Mouse (Mus musculus) mature B cell (primary cell): ENCODE results near the gene Rbm8a.

Experiments used
- in situ Hi-C: fragments of 300-500 bp; cut with MboI; formaldehyde crosslinking; loops from 2 replicates; pipeline ENCODE4 v1.14.3; 2019

The Rbm8a gene

DNA sequence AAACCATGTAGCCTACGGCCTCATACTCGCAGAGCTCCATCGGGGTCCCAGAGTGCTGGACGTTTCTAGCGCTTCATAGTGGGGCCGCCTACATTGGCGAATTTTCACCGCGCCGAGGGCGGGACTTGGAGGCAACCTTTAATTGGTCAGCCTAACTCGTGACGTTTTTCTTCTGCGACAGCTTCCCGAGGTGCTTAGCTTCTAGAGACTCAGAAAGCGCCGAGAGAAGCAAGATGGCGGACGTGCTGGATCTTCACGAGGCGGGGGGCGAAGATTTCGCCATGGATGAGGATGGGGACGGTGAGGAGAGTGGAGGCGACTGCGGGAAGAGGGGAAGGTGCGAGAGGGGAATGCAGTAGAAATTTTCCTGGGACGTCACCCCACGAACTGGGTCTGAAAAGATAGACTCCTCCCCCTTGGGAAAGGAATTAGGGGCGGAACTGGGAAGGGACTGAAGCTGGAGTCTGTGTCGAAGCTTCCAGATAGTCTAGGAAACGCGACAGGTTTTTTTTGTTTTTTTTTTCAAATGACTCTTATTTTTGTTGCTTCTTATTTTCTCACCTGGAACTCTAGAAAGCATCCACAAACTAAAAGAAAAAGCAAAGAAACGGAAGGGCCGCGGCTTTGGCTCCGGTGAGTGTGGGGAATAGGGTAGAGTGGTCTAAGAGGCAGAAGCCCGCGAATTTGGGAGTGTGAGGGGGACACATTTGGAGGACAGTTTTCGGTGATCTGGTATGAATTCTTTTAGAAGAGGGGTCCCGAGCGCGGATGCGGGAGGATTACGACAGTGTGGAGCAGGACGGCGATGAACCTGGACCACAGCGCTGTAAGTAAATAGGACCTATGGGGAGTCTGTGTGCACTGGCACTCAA lies at the start of gene Rbm8a:
Gene Rbm8a (plus strand): TSS at position 205 of the 872 bp plus-strand sequence.
- in situ Hi-C loops: loop anchor here (5.0 kb wide), 1 partner anchor 83 kb away; no protein-coding TSS in a partner anchor

DNA sequence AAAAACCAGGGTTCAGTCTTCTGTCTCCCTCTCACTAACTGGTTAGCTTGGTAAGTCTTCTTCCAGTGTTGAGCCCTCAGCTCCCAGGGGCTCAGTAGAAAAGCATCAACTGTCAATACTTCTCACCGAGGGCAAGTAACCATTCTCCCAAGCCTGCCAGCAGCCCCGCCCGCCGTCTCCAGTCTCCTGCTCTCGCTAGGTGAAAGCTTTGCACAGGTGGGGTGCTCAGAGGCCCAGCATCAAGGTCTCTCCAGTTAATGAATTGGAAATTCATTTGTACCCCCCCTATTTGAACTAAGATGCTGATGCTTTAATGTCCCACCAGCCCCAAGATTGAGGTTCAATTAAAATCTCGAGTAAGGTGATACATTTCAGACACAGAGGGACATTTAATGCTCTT lies 48.6 kb upstream of the Rbm8a start:
- in situ Hi-C loops: loop anchor here (5.0 kb wide), 1 partner anchor 39 kb away; no protein-coding TSS in a partner anchor

DNA sequence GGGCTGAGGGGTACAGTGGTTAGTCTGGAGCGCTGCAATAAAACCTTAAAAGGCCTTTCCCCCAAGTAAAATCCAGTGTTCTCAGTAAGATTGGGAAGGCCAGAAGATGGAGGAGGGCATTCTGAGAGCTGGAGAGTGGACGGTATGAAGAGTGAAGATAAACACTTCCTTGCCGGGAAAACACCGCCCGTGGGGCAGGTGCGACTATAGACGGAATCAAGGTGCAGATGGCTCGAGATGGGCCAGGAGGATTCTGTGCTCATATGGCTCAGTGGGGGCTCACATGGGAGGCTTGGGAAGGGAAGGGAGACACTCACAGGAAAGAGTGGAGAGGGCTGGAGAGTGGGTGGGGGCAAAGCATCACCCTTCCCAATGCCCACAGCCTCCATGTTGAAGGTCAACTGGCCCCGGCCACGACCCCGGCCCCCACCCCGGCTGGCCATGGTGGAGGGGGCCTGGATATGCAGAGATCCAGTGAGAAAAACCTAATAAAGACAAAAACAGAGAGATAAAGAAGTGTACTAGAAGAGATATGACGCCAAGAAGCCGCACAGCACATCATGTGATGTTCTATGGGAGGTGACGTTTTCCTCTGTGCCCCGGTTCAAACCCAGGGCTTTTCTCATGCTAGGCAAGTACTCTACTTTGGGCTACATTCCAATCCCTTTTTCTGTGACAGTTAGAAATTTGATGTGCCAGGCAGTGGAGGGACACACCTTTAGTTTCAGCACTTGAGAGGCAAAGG lies 47.8 kb upstream of the Rbm8a start:
- in situ Hi-C loops: loop anchor here (5.0 kb wide), 1 partner anchor 40 kb away; no protein-coding TSS in a partner anchor

DNA sequence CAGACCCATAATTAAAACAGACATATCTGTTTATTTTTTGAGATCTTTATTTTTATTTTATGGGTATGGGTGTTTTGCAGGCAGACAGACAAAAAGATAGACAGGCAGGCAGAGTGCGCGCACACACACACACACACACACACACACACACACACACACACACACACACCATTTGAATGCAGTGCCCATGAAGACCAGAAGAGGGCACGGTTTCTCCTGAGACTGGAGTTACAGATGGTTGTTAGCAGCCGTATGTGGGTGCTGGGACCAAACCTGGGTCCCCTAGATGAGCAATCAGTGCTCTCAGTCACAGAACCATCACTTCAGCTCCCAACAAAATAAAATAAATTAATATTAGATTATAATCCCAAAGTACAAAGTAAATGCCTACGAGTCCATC lies 46.3 kb upstream of the Rbm8a start:
- in situ Hi-C loops: loop anchor here (5.0 kb wide), 1 partner anchor 41 kb away; no protein-coding TSS in a partner anchor

DNA sequence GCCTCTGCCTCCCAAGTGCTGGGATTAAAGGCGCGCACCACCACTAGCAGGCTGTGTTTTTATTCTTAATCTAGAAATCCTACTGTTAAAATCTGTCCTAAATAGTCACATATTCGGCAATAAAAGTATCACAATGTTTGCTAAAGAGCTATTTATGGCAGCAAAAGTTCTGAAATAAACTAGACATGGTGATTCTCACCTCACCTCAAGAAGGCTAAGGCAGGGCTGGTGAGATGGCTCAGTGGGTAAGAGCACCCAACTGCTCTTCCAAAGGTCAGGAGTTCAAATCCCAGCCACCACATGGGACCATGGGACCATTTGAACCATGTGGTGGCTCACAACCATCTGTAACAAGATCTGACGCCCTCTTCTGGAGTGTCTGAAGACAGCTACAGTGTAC lies 39.1 kb upstream of the Rbm8a start:
- in situ Hi-C loops: no loop called here

DNA sequence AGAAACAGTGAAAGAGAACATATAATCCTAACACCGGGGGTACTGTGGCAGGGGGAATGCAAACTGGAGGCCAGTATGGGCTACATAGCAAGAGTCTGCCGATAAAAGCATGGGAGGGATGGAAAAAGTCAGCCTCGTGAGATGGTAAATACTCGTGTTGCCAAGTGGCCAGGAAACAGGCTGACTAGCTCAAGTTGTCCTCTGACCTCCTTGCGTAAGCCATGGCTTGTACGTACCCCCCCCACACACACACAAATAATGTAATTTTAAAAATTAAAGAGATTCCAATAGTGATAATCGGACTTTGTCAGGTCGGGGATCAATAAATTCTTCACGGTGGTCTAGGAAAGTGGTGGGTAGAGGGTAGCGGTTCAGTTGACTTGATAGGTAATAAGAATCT lies 36.4 kb upstream of the Rbm8a start:
- in situ Hi-C loops: no loop called here

DNA sequence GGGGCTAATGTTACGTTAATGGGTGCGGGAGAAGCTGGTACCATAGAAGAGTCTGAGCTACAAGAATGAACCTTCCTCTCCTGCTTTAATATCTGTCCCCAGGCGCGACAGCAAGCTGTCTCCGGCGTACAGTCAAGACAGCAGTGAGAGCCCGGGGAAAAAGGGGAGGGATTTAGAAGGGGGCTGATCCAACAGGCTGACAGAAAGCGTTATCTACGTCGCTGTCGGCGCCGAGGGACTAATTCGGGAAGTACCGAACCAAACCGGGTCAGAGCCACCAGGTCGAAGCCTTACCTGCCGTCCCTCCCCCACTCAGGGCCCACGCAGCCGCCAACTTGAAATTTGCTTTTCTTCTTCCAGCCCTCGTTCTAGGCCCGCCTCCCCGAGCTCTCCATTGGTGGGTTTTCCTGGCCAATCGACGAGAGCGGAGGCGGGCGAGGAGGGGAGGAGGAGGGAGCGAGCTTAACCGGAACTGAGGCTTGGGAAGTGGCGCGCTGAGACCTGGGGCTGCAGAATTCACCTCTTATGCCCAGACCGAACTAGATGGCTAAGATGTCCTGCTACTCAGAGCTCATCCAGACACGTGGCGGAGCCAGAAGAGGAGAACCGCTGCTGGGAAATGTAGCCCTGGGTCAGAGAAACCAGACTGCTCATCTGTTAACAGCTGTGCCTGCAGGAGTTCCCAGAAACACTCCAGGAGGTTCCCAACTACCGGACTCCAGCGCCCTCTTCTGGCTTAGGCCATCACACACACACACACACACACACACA lies 35.8 kb upstream of the Rbm8a start, which contains the start of gene Polr3gl:
Gene Polr3gl (minus strand): TSS at position 392 of the 771 bp plus-strand sequence.
- in situ Hi-C loops: no loop called here

DNA sequence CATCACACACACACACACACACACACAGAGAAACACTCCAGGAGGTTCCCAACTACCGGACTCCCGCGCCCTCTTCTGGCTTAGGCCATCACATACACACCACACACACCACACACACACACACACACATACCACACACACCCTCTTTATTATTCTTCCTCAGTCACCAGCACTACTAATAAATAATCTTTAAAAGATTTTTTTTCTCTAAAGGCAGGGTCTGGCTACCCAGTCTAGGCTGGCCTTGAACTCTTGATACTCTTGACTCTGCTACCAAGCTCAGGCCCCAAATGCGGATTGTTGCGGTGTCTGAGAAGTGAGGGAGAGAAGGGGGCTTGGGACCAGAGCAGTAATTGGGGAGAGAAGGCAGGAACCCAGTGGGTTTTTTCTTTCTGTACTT lies 34.9 kb upstream of the Rbm8a start:
- in situ Hi-C loops: no loop called here

DNA sequence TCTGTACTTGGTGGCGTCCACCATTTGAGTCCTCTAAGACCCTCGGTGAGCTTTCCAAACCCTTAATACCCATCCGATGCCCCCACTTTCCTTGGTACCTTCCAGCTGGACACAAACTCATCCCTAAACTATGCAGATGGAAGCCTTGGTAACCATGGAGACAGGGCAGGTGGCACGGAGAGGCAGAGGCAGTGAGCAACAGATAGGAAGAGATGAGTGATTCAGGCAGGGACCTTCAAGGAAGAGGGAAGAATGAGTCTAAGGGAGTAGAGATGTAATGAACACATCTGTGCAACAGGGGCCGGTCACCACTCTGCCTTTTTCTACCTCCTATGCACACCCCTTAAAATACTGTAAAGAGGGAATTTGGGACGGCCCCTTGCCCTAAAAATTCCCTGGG lies 34.1 kb upstream of the Rbm8a start:
- in situ Hi-C loops: no loop called here

DNA sequence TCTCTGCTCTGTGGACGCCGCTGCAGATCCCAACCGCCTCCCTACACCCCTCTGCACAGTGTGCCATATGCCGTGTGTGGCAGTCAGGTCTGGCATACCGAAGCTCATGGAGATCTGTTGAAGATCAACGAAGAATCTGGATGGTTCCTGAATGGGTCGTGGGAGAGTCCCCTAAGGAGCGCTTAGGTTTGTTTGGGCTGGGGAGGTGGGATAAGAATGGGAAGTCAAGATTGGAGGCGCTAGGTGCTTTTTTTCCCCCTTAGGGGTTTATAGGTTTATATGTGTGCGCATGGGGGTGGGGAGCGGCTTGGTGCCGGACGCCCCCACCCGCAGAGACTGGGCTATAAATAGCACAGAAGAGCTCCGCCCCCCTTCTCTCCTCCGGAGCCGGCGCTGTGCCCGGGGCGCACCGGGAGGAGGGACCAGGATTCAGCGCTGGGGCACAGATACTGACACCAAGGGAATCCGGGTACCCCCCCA lies 33.5 kb upstream of the Rbm8a start, which contains the start of gene Ankrd34a:
Gene Ankrd34a (plus strand): TSS at position 409 of the 480 bp plus-strand sequence.
- in situ Hi-C loops: no loop called here

DNA sequence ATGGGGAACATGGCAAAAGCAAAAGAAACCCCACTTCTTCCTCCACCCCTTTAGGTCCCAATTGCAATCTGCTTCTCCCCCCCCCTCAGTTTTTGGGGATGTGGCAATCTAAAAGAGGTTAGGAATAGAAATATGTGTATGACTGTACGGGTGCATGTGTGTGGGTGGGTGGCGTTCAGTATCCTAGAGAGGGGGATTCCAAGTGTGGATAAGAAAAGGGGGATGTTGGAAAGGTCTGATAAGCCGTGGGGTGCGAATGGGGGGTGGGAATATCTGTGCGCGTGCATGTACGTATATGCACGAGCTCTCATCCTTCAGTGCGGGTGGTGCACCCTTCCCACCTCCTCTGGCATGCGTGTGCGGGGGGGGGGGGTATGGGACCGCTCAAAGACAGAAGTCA lies 32.9 kb upstream of the Rbm8a start:
- in situ Hi-C loops: no loop called here

DNA sequence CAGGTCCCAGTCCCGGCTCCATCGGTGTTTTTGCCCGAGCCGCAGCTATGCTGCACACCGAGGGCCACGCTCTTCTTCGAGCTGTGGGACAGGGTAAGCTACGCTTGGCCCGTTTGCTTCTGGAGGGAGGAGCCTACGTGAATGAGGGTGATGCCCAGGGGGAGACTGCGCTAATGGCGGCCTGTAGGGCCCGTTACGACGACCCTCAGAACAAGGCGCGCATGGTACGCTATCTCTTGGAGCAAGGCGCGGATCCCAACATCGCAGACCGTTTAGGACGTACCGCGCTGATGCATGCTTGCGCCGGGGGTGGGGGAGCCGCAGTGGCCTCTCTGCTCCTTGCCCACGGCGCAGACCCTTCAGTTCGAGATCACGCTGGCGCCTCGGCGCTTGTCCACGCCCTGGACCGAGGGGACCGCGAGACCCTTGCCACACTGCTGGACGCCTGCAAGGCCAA lies 32.3 kb upstream of the Rbm8a start:
- in situ Hi-C loops: no loop called here

DNA sequence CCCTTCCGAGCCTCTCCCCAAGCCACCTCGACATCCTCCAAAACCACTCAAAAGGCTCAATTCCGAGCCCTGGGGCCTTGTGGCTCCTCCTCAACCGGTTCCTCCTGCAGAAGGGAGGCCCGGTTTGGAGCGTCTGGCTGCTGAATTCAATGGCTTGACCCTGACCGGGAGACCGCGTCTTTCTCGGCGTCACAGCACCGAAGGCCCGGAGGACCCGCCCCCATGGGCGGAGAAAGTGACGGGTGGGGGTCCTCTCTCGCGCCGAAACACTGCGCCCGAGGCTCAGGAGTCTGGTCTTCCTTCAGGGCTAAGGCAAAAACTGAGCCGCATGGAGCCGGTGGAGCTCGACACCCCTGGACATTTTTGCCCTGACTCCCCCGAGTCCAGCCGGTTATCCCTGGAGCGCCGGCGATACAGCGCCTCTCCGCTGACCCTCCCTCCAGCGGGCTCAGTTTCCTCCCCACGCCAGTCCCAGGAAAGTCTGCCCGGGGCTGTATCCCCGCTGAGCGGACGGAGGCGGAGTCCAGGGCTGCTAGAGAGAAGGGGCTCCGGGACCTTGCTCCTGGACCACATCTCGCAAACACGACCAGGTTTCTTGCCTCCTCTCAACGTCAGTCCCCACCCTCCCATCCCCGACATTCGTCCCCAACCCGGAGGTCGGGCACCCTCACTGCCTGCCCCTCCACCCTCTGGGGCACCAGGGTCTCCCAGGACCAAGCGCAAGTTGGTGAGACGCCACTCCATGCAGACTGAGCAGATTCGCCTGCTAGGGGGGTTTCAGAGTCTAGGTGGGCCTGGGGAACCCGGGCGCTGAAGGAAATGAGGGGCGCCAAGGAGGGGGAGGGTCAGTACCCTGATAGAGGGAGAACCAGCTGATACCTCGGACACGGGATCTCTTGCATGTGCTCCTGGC lies 31.3 kb upstream of the Rbm8a start:
- in situ Hi-C loops: no loop called here

DNA sequence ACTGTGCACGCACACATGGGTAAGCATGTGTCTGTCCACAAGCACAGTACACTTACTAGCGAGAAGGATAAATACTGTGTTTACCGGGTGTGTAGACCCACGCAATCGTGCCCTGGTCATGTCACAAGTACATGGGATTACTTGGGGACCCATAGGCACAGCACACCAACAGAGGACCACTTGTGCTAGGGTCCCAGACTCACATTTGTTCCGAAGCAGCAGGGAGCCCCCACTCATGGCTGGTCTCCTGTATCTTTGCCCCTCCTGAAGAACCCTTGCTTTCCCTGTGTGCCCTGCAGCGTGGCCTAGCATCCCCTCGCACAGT lies 30.7 kb upstream of the Rbm8a start:
- in situ Hi-C loops: no loop called here

DNA sequence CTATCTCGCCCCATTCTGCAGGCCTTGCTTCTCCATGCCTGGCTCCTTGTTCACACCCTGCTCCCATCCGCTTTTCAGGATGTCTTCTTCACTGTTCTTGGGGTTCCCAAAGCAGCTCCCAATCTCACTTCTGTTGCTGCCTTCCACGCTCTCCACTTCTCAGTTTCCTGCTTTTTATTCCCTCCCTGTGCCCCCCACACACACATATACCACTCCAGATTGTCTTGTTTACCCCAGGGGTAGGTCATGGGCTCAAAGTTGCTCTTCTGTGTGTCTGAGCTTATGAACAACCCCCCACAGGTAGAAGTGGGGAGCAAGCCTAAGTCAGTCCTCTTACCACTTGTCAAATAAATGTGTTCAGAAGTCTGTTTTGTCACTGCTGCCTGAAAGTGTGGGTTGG lies 30.3 kb upstream of the Rbm8a start:
- in situ Hi-C loops: no loop called here

DNA sequence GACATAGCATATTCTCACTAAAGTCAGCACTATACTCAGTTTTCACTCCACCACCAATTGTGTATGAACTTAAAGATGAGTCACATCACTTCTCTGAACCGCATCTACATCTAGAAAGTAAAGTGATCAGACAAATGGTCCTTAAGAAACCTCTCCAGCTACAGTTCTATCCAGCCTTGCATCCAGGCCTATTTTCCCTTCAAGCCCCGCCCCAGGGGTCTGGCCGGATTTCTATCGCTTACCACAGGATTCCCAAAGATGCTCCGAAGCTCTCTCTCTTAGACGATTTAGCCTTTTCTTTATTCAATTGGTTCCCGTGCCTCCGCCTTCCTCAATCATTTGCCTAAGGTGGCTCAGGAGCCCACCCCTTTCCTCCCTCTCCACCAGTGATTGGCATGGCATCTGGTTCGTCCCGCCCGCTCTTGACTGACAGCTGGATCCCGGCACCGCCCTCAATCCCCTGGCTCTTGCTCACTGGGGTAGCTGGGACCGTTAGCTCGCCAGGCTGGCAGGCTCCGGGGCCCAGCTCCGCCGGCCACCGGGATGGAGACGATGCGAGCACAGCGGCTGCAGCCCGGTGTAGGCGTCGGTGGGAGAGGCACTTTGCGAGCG lies 29.0 kb upstream of the Rbm8a start, which contains the start of gene Lix1l:
Gene Lix1l (plus strand): TSS at position 511 of the 612 bp plus-strand sequence.
- in situ Hi-C loops: no loop called here

DNA sequence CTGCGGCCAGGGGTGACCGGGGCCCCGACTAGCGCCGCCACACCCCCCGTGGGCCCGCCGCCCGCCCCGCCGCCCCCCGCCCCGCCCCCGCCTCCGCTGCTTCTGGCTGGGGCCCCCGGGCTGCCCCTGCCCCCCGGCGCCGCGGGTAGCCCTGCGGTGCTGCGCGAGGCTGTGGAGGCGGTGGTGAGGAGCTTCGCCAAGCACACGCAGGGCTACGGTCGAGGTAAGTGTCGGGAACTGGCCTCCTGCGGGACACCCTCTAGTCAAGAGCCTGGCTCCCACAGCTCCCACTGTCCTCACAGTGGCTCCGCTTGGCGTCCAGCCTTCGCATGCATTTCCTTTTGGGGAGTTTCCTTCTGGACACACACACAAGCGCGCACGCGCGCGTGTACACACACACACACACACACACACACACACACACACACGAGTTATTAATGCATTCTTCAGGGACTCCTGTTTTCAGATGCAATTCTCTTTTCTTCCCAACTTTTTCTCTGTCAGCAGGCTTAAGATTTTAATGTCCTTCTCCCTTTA lies 28.4 kb upstream of the Rbm8a start:
- in situ Hi-C loops: no loop called here

DNA sequence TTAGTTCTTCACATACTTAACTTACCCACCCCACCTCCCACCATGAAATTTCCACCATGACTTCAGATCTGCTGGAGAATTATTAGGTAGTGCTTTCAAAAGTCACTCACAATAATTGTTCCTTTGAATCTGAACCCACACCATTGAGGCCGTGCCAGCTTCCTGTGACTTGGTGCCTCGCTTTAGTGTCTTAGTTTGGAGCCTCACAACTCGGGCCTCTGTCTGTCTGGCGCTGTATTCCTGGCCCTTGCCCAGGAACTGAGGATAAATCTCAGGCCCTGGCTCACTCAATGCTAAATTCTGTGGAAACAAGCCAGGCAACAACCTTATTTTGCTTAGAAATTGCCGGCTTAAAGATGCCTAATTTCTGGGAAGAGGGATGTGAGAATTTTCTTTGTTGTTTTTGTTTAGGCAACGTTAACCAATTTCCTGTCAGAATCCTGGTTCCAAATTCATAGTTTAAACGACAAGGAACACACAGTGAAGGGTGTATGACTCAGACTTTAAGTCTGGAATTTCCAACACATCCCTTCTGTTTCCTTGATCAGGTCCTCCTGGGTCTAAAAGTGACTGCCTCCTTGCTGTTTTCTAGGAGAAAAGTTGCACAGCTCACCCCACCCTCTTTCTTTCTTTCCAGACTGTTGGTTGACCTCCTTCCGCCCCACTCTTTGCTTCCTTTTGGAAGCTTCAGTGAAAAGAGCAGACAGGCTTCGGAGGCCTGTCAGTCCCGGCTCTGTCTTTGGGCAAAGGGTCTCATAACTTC lies 27.6 kb upstream of the Rbm8a start:
- in situ Hi-C loops: no loop called here

DNA sequence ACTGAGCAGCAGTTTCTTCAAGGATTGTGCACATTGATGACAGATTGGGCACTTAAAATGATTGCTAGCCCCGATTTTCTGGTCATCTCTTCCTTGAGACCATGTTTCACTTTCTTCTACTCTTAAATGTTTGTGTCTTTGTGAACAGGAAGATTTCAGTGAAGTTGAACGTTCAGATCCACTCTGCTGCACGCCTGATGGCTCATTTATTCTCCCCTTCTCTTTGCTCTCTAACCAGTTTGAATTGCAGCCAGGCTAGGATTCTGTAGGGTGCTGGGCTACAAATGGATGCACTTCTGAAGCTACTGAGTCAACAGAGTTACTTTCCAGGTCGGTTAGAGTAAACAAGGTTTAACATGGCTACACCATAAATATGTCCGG lies 27.0 kb upstream of the Rbm8a start:
- in situ Hi-C loops: no loop called here
